In genomic region chr1:193315705-193316357, GRCm38 (mm10) we compare ENCODE assay signal across 9 mouse cellular contexts. TPM values are rescaled to one million over a fixed set of nuclear protein-coding genes. Genes with fewer than 3 reads are reported as not detected.
A peak's percentile ranks its signal among the peaks of the same experiment; 100 is the strongest.
DNase-seq lines count a peak whose midpoint lies in the region; ATAC-seq lines count a peak whose summit lies in the region.
"Had no signal": no experiment of that assay in that cellular context is flagged by ENCODE, and none has a peak within 500 bp of the region (broad histone marks: within the 10 kb centered on the region; RNA-seq: fewer than 3 reads in every experiment).

No protein-coding gene starts in this region.

- peak; percentile 38; the same call in 1 of the 2 replicates for ATAC-seq in hindbrain, embryonic 16.5 days
- ATAC-seq in hindbrain, embryonic 14.5 days (ENCODE audit: low FRiP score) = no peak
- peak; percentile 65; the same call in 1 of the 2 replicates for ATAC-seq in intestine, embryonic 14.5 days (replicated peaks; ENCODE audit: low FRiP score, low TSS enrichment, low read depth)
- ATAC-seq in midbrain, embryonic 13.5 days = no peak

- H3K27me3 ChIP-seq in hindbrain, embryonic 16.5 days (replicated peaks; ENCODE audit: control insufficient read depth, insufficient read depth, low read length) = no peaks in the 10 kb centered on the region
- H3K27me3 ChIP-seq in hindbrain, embryonic 14.5 days (ENCODE audit: control insufficient read depth, insufficient read depth, low read length) = no peaks in the 10 kb centered on the region
- H3K27me3 ChIP-seq in intestine, embryonic 14.5 days (replicated peaks; ENCODE audit: control insufficient read depth, insufficient read depth, low read length) = no peaks in the 10 kb centered on the region
- H3K27me3 ChIP-seq in midbrain, embryonic 13.5 days = no peaks in the 10 kb centered on the region
- H3K27me3 ChIP-seq: embryonic facial prominence, embryonic 12.5 days had no signal

- no peak for DNase-seq in hindbrain, embryonic 14.5 days (ENCODE audit: low spot score)
- DNase-seq in adrenal gland, postnatal 14 days = peak; percentile 82
- peak; percentile 92 for DNase-seq in gastrocnemius, adult 18-20 months (ENCODE audit: low spot score)
- DNase-seq in intestine, embryonic 14.5 days (ENCODE audit: low spot score) = peak; percentile 65
- peak; percentile 75 to 79 for DNase-seq in lung, adult 18-20 months
- DNase-seq in testis, postnatal 10 days (ENCODE audit: low spot score) = peak; percentile 75

- no peak overlapping the region for H3K4me2 ChIP-seq in hindbrain, embryonic 16.5 days (ENCODE audit: low read length)
- H3K4me2 ChIP-seq in hindbrain, embryonic 14.5 days (replicated peaks) = no peak overlapping the region
- no peak overlapping the region for H3K4me2 ChIP-seq in intestine, embryonic 14.5 days (ENCODE audit: low read length)
- no peak overlapping the region for H3K4me2 ChIP-seq in midbrain, embryonic 13.5 days (replicated peaks)
- H3K4me2 ChIP-seq: embryonic facial prominence, embryonic 12.5 days had no signal

- H3K4me3 ChIP-seq in hindbrain, embryonic 16.5 days (ENCODE audit: low read length) = no peak overlapping the region
- no peak overlapping the region for H3K4me3 ChIP-seq in hindbrain, embryonic 14.5 days (replicated peaks; ENCODE audit: low read length)
- H3K4me3 ChIP-seq in intestine, embryonic 14.5 days (ENCODE audit: low read depth, low read length) = no peak overlapping the region
- no peak overlapping the region for H3K4me3 ChIP-seq in midbrain, embryonic 13.5 days (replicated peaks)
- H3K4me3 ChIP-seq: embryonic facial prominence, embryonic 12.5 days had no signal

- H3K36me3 ChIP-seq in hindbrain, embryonic 16.5 days (ENCODE audit: control insufficient read depth, insufficient read depth, low read length) = no peaks in the 10 kb centered on the region
- H3K36me3 ChIP-seq in hindbrain, embryonic 14.5 days (replicated peaks; ENCODE audit: control insufficient read depth, insufficient read depth) = no peaks in the 10 kb centered on the region
- H3K36me3 ChIP-seq in intestine, embryonic 14.5 days (ENCODE audit: control insufficient read depth, insufficient read depth, low read length) = no peaks in the 10 kb centered on the region
- no peaks in the 10 kb centered on the region for H3K36me3 ChIP-seq in midbrain, embryonic 13.5 days
- H3K36me3 ChIP-seq: embryonic facial prominence, embryonic 12.5 days had no signal

- H3K9me3 ChIP-seq in hindbrain, embryonic 16.5 days (ENCODE audit: control insufficient read depth, low read length) = no peaks in the 10 kb centered on the region
- H3K9me3 ChIP-seq in hindbrain, embryonic 14.5 days (ENCODE audit: control insufficient read depth, low read length) = no peaks in the 10 kb centered on the region
- no peaks in the 10 kb centered on the region for H3K9me3 ChIP-seq in intestine, embryonic 14.5 days (ENCODE audit: control insufficient read depth, low read length)
- H3K9me3 ChIP-seq in midbrain, embryonic 13.5 days = no peaks in the 10 kb centered on the region
- H3K9me3 ChIP-seq: embryonic facial prominence, embryonic 12.5 days had no signal

- H3K4me1 ChIP-seq in hindbrain, embryonic 16.5 days (ENCODE audit: control insufficient read depth, insufficient read depth, low read depth, low read length) = peaks cover 2% of the 10 kb centered on the region; the same call in 1 of the 2 replicates
- H3K4me1 ChIP-seq in hindbrain, embryonic 14.5 days (replicated peaks; ENCODE audit: control insufficient read depth, insufficient read depth, low read length) = no peaks in the 10 kb centered on the region
- peaks cover 17% of the 10 kb centered on the region for H3K4me1 ChIP-seq in intestine, embryonic 14.5 days (replicated peaks; ENCODE audit: control insufficient read depth, insufficient read depth, low read length)
- peaks cover 10% of the 10 kb centered on the region; the same call in 1 of the 2 replicates for H3K4me1 ChIP-seq in midbrain, embryonic 13.5 days (replicated peaks)
- H3K4me1 ChIP-seq: embryonic facial prominence, embryonic 12.5 days had no signal

- no peak overlapping the region for H3K9ac ChIP-seq in hindbrain, embryonic 16.5 days (ENCODE audit: low read depth, low read length)
- no peak overlapping the region for H3K9ac ChIP-seq in hindbrain, embryonic 14.5 days
- no peak overlapping the region for H3K9ac ChIP-seq in intestine, embryonic 14.5 days (ENCODE audit: low read length)
- no peak overlapping the region for H3K9ac ChIP-seq in midbrain, embryonic 13.5 days (replicated peaks)
- H3K9ac ChIP-seq: embryonic facial prominence, embryonic 12.5 days had no signal

- WGBS in hindbrain, embryonic 16.5 days = 62% methylated on average over 5 of the region's 5 CpGs
- WGBS in hindbrain, embryonic 14.5 days = 70% methylated on average over 5 of the region's 5 CpGs
- 43% methylated on average over 5 of the region's 5 CpGs for WGBS in intestine, embryonic 14.5 days
- WGBS in midbrain, embryonic 13.5 days = 71% methylated on average over 5 of the region's 5 CpGs

- no peak overlapping the region for H3K27ac ChIP-seq in hindbrain, embryonic 16.5 days (ENCODE audit: low read depth, low read length)
- H3K27ac ChIP-seq in hindbrain, embryonic 14.5 days = no peak overlapping the region
- H3K27ac ChIP-seq in intestine, embryonic 14.5 days (ENCODE audit: low read depth) = peak overlapping the region; percentile 63
- no peak overlapping the region for H3K27ac ChIP-seq in midbrain, embryonic 13.5 days
- H3K27ac ChIP-seq: embryonic facial prominence, embryonic 12.5 days had no signal

RNA-seq across cellular contexts. Expression of gene G0s2, which starts 42.8 kb away (rescaled TPM):
- polyA plus RNA-seq in hindbrain, embryonic 16.5 days (2015; fragmentation: Nextera tagmentation; extraction: Ambion mirVana) = 8.9 and 10.5 TPM in 2 replicates
- 6.5 and 9.6 TPM in 2 replicates for polyA plus RNA-seq in hindbrain, embryonic 14.5 days (2014; fragmentation: Nextera tagmentation; extraction: Ambion mirVana)
- 163 and 182 TPM in 2 replicates for total RNA-seq in adrenal gland, postnatal 14 days (2021)
- 10 to 100 TPM; 10.7 to 19.6 TPM for total RNA-seq in gastrocnemius, adult 18-20 months (2021)
- 23.3 and 24.3 TPM in 2 replicates for polyA plus RNA-seq in intestine, embryonic 14.5 days (2014; fragmentation: Nextera tagmentation; extraction: Ambion mirVana)
- polyA plus RNA-seq in midbrain, embryonic 13.5 days (2015; fragmentation: Nextera tagmentation; extraction: Ambion mirVana) = 7.7 and 10.2 TPM in 2 replicates

RNA-seq across cellular contexts. Expression of gene Hsd11b1, which starts 52.0 kb away (rescaled TPM):
- polyA plus RNA-seq in hindbrain, embryonic 16.5 days (2015; fragmentation: Nextera tagmentation; extraction: Ambion mirVana) = 0.34 and 0.89 TPM in 2 replicates
- polyA plus RNA-seq in hindbrain, embryonic 14.5 days (2014; fragmentation: Nextera tagmentation; extraction: Ambion mirVana) = not detected in 2 replicates
- total RNA-seq in adrenal gland, postnatal 14 days (2021) = 26.4 and 82.7 TPM in 2 replicates
- 1 to 10 TPM; 5.3 to 9.5 TPM for total RNA-seq in gastrocnemius, adult 18-20 months (2021)
- polyA plus RNA-seq in intestine, embryonic 14.5 days (2014; fragmentation: Nextera tagmentation; extraction: Ambion mirVana) = 0.36 and 0.87 TPM in 2 replicates
- not detected in 2 replicates for polyA plus RNA-seq in midbrain, embryonic 13.5 days (2015; fragmentation: Nextera tagmentation; extraction: Ambion mirVana)

RNA-seq across cellular contexts. Expression of gene Camk1g, which starts 54.3 kb away (rescaled TPM):
- polyA plus RNA-seq in hindbrain, embryonic 16.5 days (2015; fragmentation: Nextera tagmentation; extraction: Ambion mirVana) = 44.2 and 44.6 TPM in 2 replicates
- 39.9 and 45.2 TPM in 2 replicates for polyA plus RNA-seq in hindbrain, embryonic 14.5 days (2014; fragmentation: Nextera tagmentation; extraction: Ambion mirVana)
- 0.56 and 0.60 TPM in 2 replicates for total RNA-seq in adrenal gland, postnatal 14 days (2021)
- under 1 TPM in 1 of 2 experiments, not detected in 1; 0.40 TPM for total RNA-seq in gastrocnemius, adult 18-20 months (2021)
- polyA plus RNA-seq in intestine, embryonic 14.5 days (2014; fragmentation: Nextera tagmentation; extraction: Ambion mirVana) = 9.5 and 10.7 TPM in 2 replicates
- polyA plus RNA-seq in midbrain, embryonic 13.5 days (2015; fragmentation: Nextera tagmentation; extraction: Ambion mirVana) = 42.5 and 43.0 TPM in 2 replicates

Comparison
In these comparisons a context has a peak if more than half of its experiments do, and no peak if none do; other contexts are left out.
1. ATAC-seq: peak in hindbrain, embryonic 16.5 days (single experiment) and intestine, embryonic 14.5 days (single experiment); none in hindbrain, embryonic 14.5 days (single experiment) and midbrain, embryonic 13.5 days (single experiment).